Mouse (Mus musculus): ENCODE data around the gene Gm14399.
A peak's percentile ranks its signal among the peaks of the same experiment; 100 is the strongest.
"Not testable (repeated sequence)": the region's sequence is repeated elsewhere in the genome, so short reads cannot be mapped to it uniquely, and the experiment has no call there.

The Gm14399 gene

DNA sequence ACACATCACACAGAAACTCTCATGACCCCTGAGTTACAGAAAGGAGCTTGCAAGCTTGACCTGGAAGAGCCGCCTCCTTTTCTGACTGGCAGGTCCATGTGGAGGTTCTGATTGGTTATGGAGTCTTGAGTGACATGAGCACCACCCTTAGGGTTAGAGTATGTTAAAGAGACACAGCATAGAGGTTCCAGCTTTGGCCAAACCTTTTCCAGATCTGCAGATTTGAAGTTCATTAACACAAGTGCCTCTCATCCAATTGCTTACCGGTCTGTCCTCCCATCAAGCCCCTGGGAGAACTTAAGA, at the start of gene Gm14399:
TSS of gene Gm14399 (minus strand) at position 20 of the 303 bp plus-strand sequence.
- not testable (repeated sequence) for DNase-seq

DNA sequence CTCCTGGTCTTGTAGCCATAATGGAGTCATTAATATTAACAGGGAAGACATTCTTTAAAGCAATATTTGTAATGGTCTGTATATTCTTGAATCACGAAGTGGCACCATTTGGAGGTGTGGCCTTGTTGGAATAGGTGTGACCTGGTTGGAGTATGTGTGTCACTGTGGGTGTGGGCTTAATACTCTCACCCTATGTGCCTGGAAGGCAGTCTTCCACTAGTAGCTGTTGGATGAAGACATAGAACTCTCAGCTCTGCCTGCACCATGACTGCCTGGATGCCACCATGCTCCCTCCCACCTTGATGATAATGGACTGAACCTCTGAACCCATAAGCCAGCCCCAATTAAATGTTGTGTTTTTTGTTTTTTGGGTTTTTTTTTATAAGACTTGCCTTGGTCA, 37.2 kb upstream of the Gm14399 start:
- DNase-seq: not testable (repeated sequence)

DNA sequence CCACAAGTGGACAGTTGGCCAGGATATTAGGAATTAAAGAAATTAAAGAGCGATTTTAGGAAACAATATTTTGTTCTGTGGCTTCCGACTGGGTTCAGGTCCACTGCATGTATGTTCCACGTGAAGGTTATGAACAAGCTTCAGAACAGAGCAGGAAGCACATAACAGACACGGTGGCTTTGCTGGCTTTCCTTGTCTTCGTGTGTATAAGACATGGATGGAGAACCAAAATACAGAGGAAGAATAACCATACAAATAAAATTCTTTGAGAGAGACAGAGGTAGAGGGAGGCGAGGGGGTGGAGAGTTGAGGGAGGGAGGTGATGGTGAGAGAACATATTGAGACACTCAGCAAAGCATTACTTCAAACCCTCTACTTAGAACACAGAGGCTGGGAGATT, 34.5 kb upstream of the Gm14399 start:
- no peak for DNase-seq

DNA sequence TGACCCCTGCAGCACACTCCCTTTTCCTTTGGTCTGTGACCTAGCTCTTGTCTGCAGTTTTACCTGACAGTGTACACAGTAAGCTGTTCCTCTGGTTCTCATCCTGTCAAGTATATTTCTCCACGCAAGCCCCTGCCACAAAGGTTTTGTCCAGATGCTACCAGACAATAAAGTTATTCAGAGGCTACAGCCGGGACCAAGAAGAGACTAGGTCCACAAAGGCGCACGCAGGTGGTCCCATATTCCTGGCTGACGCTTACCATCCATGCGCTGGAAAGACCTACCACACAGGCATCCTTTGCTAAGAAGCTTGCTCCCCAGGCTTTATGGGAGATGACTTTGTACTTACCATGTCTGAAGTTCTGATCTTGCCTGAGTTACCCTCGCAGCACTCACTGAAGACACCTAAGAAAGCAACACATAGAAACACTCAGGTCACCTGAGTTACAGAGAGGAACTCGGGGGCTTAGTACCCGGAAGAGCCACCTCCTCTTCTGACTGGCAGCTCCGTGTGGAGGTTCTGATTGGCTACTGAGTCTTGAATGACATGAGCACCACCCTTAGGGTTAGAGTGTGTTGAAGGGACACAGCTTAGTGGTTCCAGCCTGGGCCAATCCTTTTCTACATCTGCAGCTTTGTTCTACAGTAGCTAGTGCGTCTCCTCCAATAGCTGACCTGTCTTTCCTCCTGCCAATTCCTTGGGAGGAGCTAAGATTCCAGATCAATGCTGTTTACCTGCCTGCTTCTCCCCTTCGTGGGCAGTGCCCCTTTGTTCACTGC, 33.8 kb upstream of the Gm14399 start, which contains the start of gene Gm14443:
TSS of gene Gm14443 (minus strand) at position 471 of the 780 bp plus-strand sequence.
- not testable (repeated sequence) for DNase-seq

DNA sequence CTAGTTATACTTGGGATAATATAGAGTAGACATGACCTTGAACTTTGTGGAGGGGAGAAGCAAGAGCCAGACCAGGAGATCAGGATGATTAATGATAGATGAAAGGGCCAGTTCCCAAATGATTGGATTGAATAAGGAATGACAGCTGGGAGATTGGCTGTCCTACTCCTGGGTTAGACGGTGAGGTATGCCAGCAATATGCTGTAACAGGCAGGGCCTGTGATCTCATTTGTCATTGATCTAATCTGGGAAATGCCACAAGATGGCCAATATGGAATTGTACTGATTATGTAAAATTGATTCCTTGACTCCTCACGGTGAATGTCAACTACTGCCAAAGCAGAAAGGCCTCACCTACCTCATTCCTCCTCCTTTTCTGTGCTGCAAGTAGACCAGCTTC, 32.2 kb upstream of the Gm14399 start:
- DNase-seq: not testable (repeated sequence)

DNA sequence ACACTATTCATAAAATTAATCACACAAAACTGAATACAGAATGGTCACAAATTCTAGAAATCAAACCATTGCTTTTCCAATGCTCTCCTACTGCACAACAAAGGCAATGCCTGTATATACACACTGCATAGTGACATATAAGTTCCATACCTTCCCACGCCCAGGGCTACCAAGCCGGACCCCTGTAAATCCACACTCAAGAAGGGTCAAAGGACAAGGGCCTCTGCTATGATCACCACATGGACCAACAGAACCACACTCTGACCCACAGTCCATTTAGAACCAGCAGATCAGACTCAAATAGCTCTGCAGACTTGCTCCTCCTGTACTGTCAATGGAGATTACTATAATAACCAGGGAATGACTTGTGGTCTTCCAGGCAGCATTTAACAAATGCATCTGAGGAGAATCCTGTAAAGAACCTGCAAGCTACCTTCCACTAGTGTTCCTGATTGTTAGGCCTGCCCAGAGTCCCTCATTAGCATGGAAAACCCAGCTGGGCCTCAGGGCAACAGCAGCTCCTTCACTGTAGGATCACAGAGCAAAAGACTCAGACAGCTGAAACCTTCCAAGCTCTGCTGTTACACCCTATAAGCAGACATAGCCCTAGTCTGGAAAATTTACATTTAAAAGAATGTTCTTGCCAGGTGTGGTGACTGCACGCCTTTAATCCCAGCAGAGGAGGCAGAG, 31.2 kb upstream of the Gm14399 start:
- DNase-seq: not testable (repeated sequence)

DNA sequence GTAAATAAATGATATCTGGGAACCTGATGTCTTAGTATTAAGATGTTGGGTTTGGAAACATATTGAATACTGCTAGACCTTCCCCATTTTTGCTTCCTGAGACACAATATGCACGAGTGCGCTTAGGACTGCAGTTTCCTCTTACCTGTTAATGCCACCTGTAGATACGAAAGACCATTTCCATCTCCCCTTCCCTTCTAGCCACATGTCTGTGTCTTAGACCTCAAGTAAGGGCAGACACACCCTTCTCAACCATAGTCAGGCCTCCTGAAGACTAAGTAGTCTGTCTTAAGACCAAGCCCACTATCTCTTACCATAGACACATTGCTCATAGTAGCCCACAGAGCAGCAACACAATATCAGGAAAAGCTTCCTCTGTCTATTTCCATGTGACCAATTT, 30.3 kb upstream of the Gm14399 start:
- no peak for DNase-seq

DNA sequence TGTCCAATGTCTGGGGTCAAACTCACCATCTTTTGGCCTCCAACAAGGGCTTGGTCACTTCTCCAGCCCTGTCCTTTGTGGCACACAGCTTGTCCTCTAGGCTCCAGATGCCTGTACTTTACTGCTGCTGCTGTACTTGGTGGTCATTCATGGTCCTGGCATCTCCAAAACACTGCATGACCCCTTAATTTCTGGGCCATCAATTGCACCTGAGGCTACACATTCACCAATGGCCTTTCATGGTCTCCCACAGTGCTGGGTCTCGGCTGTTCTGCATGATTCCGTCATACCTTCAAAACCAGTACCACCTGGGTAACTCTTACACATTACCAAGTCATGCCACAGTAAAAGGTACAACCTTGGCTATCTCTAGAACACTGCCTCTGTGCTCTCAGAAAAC, 25.1 kb upstream of the Gm14399 start:
- DNase-seq: not testable (repeated sequence)

- not testable (repeated sequence) for DNase-seq
Measured at GRCm38 (mm10) chr2:175165110-175165509, 23.3 kb upstream of the Gm14399 start.

DNA sequence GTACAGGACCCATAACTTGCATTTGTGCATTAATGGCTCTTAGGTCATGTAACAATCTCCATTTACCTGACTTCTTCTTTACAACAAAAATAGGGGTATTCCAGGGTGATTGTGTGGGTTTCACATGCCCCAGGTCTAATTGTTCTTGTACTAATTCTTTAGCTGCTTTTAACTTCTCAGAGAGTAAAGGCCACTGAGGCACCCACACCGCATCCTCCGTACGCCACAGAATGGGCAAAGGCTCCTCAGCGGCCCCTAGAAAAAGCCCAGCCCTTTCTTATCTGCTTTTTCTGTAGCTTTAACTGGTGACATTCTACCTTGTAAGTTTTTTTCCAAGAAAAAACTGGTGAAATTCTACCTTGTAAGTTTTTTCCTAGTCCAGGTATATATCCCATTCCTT, 19.6 kb upstream of the Gm14399 start:
- not testable (repeated sequence) for DNase-seq

- DNase-seq: no peak
Measured at GRCm38 (mm10) chr2:175158642-175159041, 16.8 kb upstream of the Gm14399 start.

DNA sequence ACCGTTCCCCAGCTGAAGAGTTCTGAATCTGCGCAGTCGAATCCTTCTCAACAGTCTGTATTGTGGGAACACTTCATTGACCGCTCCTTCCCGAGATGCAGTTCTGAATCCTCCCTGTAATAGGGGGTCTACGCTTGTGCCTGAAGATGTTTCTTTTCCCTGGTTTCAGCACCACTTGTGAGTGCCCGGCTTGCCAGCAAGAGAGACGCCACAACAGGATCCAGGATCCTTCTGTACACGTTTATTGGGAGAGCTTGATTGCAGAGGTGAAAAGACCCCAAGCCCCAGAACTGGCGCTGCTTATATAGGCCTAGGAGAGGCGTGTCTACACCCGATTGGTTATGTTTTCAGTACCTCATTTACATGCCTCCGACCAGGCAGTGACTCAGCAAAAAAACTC, 14.9 kb upstream of the Gm14399 start:
- DNase-seq: no peak

- peak in 1 of 2 experiments; percentile 51 for DNase-seq
Measured at GRCm38 (mm10) chr2:175141118-175141992, 457 bp downstream of the Gm14399 start.

- not testable (repeated sequence) for DNase-seq
Measured at GRCm38 (mm10) chr2:175140624-175141023, 1.2 kb downstream of the Gm14399 start.

All from kidney, postnatal 25 days (tissue).